Mouse (Mus musculus): Measurements from ENCODE around the gene Fez2. TPM values are rescaled to one million over a fixed set of nuclear protein-coding genes. Genes with fewer than 3 reads are reported as not detected.
A peak's percentile ranks its signal among the peaks of the same experiment; 100 is the strongest.

Fez2 gene
- polyA plus RNA-seq, 2 experiments: 33.6 to 44.1 TPM

DNA sequence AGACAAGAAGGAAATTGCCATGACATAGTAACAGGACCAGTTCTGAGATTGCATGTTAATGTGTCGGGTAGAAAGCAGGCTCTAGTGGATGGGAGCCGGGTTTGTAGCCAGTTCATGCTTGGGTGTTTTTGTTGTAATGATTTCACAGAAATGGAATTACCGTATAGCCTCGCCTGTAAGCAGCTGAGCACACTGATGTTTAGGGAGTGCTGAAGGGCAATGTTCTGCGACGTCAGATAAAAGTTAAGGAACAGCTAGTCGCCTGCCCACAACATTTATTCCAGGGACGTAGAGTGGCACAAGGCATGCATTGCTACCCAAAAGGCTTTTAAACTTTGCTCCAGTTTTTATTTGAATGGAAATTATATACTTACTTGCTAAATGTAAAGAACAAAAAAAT is 86.5 kb downstream of the Fez2 start:
- TF ChIP-seq POLR2A (IDR thresholded peaks at IDR 0.05; ENCODE audit: borderline replicate concordance, extremely low read depth, insufficient read depth, insufficient read length): no peak
- Histone ChIP-seq H3K9me3 (ENCODE audit: control insufficient read depth, low read length) (no peaks in the 10 kb centered on the region), H3K4me3 (replicated peaks; ENCODE audit: low read length) (no peak overlapping the region), H3K4me2 (replicated peaks; ENCODE audit: low read depth, low read length, severe bottlenecking) (no peak overlapping the region), H3K27ac (replicated peaks; ENCODE audit: low read depth, low read length) (no peak overlapping the region), H3K36me3 (ENCODE audit: control insufficient read depth, insufficient read depth, low read length) (peaks cover 21% of the 10 kb centered on the region), H3K9ac (ENCODE audit: low read depth, low read length, severe bottlenecking) (no peak overlapping the region), H3K27me3 (ENCODE audit: control insufficient read depth, insufficient read depth, low read length) (no peaks in the 10 kb centered on the region), H3K4me1 (ENCODE audit: control insufficient read depth, insufficient read depth, low read length) (peaks cover 5% of the 10 kb centered on the region)
- no peak for DNase-seq (ENCODE audit: low spot score)
- ATAC-seq (ENCODE audit: low FRiP score, low read depth): no peak
- WGBS: 82% methylated on average over 8 of the region's 8 CpGs

DNA sequence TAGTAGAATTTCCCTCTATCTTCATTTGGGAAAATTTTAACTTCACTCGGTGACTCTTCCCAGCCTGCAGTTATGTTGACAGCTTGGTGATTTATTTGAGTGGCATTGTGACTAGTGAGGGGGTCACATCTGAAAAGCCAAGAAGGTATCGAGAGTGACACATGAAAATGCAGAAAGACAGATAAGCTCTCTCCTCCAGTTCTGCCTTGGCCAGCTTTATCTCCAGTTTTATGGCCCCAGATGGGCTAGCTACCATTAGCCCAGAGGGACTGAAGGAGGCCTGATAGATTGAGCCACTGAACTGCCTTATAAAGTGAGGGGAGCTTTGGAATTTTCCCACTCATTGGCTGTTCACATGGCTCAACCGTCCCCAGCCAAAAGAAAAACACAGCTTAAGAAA is 89.7 kb downstream of the Fez2 start:
- DNase-seq (ENCODE audit: low spot score) (no peak), ATAC-seq (ENCODE audit: low FRiP score, low read depth) (no peak)
- H3K4me1 ChIP-seq (ENCODE audit: control insufficient read depth, insufficient read depth, low read length): peaks cover 5% of the 10 kb centered on the region
- H3K4me3 ChIP-seq (replicated peaks; ENCODE audit: low read length): no peak overlapping the region
- no peak for TF ChIP-seq POLR2A (IDR thresholded peaks at IDR 0.05; ENCODE audit: borderline replicate concordance, extremely low read depth, insufficient read depth, insufficient read length)
- WGBS: 19% methylated on average over 3 of the region's 3 CpGs
- H3K27ac ChIP-seq (replicated peaks; ENCODE audit: low read depth, low read length): no peak overlapping the region
- peaks cover 2% of the 10 kb centered on the region for H3K36me3 ChIP-seq (ENCODE audit: control insufficient read depth, insufficient read depth, low read length)
- H3K4me2 ChIP-seq (replicated peaks; ENCODE audit: low read depth, low read length, severe bottlenecking): no peak overlapping the region
- no peak overlapping the region for H3K9ac ChIP-seq (ENCODE audit: low read depth, low read length, severe bottlenecking)
- no peaks in the 10 kb centered on the region for H3K27me3 ChIP-seq (ENCODE audit: control insufficient read depth, insufficient read depth, low read length)
- H3K9me3 ChIP-seq (ENCODE audit: control insufficient read depth, low read length): no peaks in the 10 kb centered on the region

DNA sequence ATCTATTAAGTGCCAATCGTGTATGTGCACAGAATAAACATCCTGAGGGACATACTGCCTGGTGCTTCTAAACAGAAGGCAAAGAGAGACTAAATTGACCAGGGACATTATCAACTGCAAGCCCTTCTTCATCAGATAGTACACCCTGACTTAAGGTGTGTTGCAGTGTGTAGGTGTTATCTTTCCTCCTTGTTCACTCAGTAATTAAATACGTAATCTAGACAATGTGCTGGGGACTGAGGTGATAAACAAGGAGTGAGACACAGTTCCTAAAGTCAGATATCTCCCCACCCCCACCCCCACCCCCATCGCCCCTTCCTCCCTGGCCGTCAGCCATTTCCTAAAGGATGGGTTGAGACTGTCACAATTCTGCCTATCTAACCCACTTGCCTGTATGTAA is 90.8 kb downstream of the Fez2 start:
- Histone ChIP-seq H3K9ac (ENCODE audit: low read depth, low read length, severe bottlenecking) (no peak overlapping the region), H3K9me3 (ENCODE audit: control insufficient read depth, low read length) (no peaks in the 10 kb centered on the region), H3K4me2 (replicated peaks; ENCODE audit: low read depth, low read length, severe bottlenecking) (no peak overlapping the region), H3K4me3 (replicated peaks; ENCODE audit: low read length) (no peak overlapping the region), H3K36me3 (ENCODE audit: control insufficient read depth, insufficient read depth, low read length) (peaks cover 2% of the 10 kb centered on the region), H3K4me1 (ENCODE audit: control insufficient read depth, insufficient read depth, low read length) (peaks cover 8% of the 10 kb centered on the region), H3K27ac (replicated peaks; ENCODE audit: low read depth, low read length) (no peak overlapping the region), H3K27me3 (ENCODE audit: control insufficient read depth, insufficient read depth, low read length) (no peaks in the 10 kb centered on the region)
- DNase-seq (ENCODE audit: low spot score) (no peak), ATAC-seq (ENCODE audit: low FRiP score, low read depth) (no peak)
- TF ChIP-seq POLR2A (IDR thresholded peaks at IDR 0.05; ENCODE audit: borderline replicate concordance, extremely low read depth, insufficient read depth, insufficient read length): no peak
- 74% methylated on average over 4 of the region's 4 CpGs for WGBS

DNA sequence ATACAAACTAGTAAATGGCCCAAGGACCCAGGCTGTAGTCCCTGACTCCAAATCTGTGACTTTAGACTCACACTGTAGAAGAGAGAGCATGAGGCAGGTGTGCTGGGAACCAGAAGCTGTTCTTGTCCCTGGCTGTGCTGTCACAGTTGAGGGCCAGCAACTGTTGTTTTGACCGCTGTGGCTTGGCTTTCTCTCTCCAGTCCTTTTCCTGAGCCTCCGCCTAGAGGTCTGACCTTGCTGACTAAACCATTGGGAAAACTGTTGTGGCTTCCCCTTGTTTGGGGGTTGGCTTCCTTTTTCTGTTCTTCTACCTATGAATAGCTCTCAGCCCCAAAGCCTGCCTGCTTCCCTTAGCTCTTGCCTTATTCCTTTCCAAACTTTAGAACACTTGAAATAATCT is 91.6 kb downstream of the Fez2 start:
- DNase-seq (ENCODE audit: low spot score): no peak

DNA sequence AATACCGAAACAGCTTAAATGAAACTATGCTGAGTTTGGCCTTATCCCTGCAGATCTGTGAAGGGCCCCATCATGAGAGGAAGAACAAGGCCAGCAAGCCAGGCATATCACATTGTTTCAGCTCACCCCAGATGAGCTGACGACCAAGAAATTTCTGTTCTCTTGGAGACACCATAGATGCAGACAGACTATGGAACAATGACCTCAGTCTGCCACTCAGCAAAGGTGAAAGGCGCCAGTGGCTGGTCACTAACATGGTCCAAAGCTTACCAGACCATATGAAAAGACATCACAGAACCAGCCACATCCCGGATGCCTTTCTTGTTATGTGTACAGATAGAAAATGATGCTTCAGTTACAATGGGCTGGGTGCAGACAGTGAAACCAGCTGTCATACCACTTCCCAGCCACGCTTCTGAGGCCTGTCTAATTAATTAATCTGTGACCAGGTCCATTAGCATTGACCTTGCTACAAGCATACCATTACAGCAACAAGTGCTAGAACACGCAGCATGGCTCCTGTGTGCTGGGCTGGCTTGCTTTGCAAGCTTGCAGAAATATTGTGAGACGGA is 92.1 kb downstream of the Fez2 start:
- no peaks in the 10 kb centered on the region for H3K9me3 ChIP-seq (ENCODE audit: control insufficient read depth, low read length)
- no peaks in the 10 kb centered on the region; the same call in none of the 2 replicates for H3K36me3 ChIP-seq (ENCODE audit: control insufficient read depth, insufficient read depth, low read length)
- DNase-seq (ENCODE audit: low spot score) (no peak), ATAC-seq (ENCODE audit: low FRiP score, low read depth) (0 out of 2 replicates have a peak, but pooled peaks have one; percentile 34)
- H3K4me1 ChIP-seq (ENCODE audit: control insufficient read depth, insufficient read depth, low read length): peaks cover 8% of the 10 kb centered on the region
- TF ChIP-seq POLR2A (IDR thresholded peaks at IDR 0.05; ENCODE audit: borderline replicate concordance, extremely low read depth, insufficient read depth, insufficient read length): no peak
- WGBS: 83% methylated on average over 7 of the region's 7 CpGs
- no peak overlapping the region for H3K27ac ChIP-seq (replicated peaks; ENCODE audit: low read depth, low read length)
- no peak overlapping the region for H3K9ac ChIP-seq (ENCODE audit: low read depth, low read length, severe bottlenecking)
- H3K4me3 ChIP-seq (replicated peaks; ENCODE audit: low read length): no peak overlapping the region
- no peaks in the 10 kb centered on the region for H3K27me3 ChIP-seq (ENCODE audit: control insufficient read depth, insufficient read depth, low read length)
- no peak overlapping the region for H3K4me2 ChIP-seq (replicated peaks; ENCODE audit: low read depth, low read length, severe bottlenecking)

More for the DNA sequence above, 91.6 kb downstream of the Fez2 start:
- Histone ChIP-seq H3K36me3 (ENCODE audit: control insufficient read depth, insufficient read depth, low read length) (peaks cover under 1% of the 10 kb centered on the region), H3K4me2 (replicated peaks; ENCODE audit: low read depth, low read length, severe bottlenecking) (no peak overlapping the region), H3K4me1 (ENCODE audit: control insufficient read depth, insufficient read depth, low read length) (peaks cover 8% of the 10 kb centered on the region), H3K9me3 (ENCODE audit: control insufficient read depth, low read length) (no peaks in the 10 kb centered on the region), H3K9ac (ENCODE audit: low read depth, low read length, severe bottlenecking) (no peak overlapping the region), H3K4me3 (replicated peaks; ENCODE audit: low read length) (no peak overlapping the region), H3K27ac (replicated peaks; ENCODE audit: low read depth, low read length) (no peak overlapping the region), H3K27me3 (ENCODE audit: control insufficient read depth, insufficient read depth, low read length) (no peaks in the 10 kb centered on the region)
- ATAC-seq (ENCODE audit: low FRiP score, low read depth): no peak
- 78% methylated on average over 2 of the region's 2 CpGs for WGBS
- no peak for TF ChIP-seq POLR2A (IDR thresholded peaks at IDR 0.05; ENCODE audit: borderline replicate concordance, extremely low read depth, insufficient read depth, insufficient read length)

All from limb, embryonic 14.5 days (tissue).